Comparison of ENCODE assay signal across 23 mouse cellular contexts in genomic region chr2:140898408-140898985, GRCm38 (mm10).
DNase-seq lines count a peak whose midpoint lies in the region; ATAC-seq and TF ChIP-seq lines count a peak whose summit lies in the region.
"Had no signal": no experiment of that assay in that cellular context is flagged by ENCODE, and none has a peak within 500 bp of the region (broad histone marks: within the 10 kb centered on the region; RNA-seq: fewer than 3 reads in every experiment).

No protein-coding gene starts in this region.

- WGBS in embryonic facial prominence, embryonic 14.5 days: 64% methylated on average over 7 of the region's 7 CpGs
- WGBS in embryonic facial prominence, embryonic 10.5 days: 78% methylated on average over 7 of the region's 7 CpGs
- 54% methylated on average over 7 of the region's 7 CpGs for WGBS in hindbrain, postnatal 0 days
- 65% methylated on average over 7 of the region's 7 CpGs for WGBS in hindbrain, embryonic 16.5 days

- no peaks in the 10 kb centered on the region for H3K36me3 ChIP-seq in embryonic facial prominence, embryonic 14.5 days (ENCODE audit: control insufficient read depth, insufficient read depth, low read length)
- no peaks in the 10 kb centered on the region for H3K36me3 ChIP-seq in embryonic facial prominence, embryonic 10.5 days (replicated peaks)
- no peaks in the 10 kb centered on the region for H3K36me3 ChIP-seq in hindbrain, postnatal 0 days (ENCODE audit: insufficient read depth, low read length)
- no peaks in the 10 kb centered on the region for H3K36me3 ChIP-seq in hindbrain, embryonic 16.5 days (ENCODE audit: control insufficient read depth, insufficient read depth, low read length)
- H3K36me3 ChIP-seq: hindbrain, embryonic 10.5 days; hindbrain, embryonic 15.5 days; limb, embryonic 12.5 days; liver, embryonic 15.5 days had no signal

- ATAC-seq in embryonic facial prominence, embryonic 14.5 days (ENCODE audit: low read depth): 0 out of 2 replicates have a peak, but pooled peaks have one; percentile 18
- ATAC-seq in hindbrain, postnatal 0 days: 0 out of 2 replicates have a peak, but pooled peaks have one; percentile 21
- no peak for ATAC-seq in hindbrain, embryonic 16.5 days
- ATAC-seq in granulocyte monocyte progenitor cell, adult 5-6 weeks (replicated peaks; ENCODE audit: poor library complexity, severe bottlenecking): no peak
- ATAC-seq: CD4-positive, CD25-positive, alpha-beta regulatory T cell, adult 4 months had no signal

- TF ChIP-seq CTCF in hindbrain, postnatal 0 days (IDR thresholded peaks at IDR 0.05; ENCODE audit: low read depth): no peak
- TF ChIP-seq CTCF in brain, embryonic 14.5 days (IDR thresholded peaks at IDR 0.05; ENCODE audit: borderline replicate concordance, extremely low read depth, insufficient read depth, insufficient read length): no peak

- H3K4me3 ChIP-seq in embryonic facial prominence, embryonic 14.5 days (ENCODE audit: low read depth, low read length): no peak overlapping the region
- no peak overlapping the region for H3K4me3 ChIP-seq in embryonic facial prominence, embryonic 10.5 days
- H3K4me3 ChIP-seq in hindbrain, postnatal 0 days (ENCODE audit: low read length): no peak overlapping the region
- no peak overlapping the region for H3K4me3 ChIP-seq in hindbrain, embryonic 16.5 days (ENCODE audit: low read length)
- H3K4me3 ChIP-seq: gastrocnemius, adult 2 months; hindbrain, embryonic 10.5 days; hindbrain, embryonic 15.5 days; layer of hippocampus, adult 2 months; left cerebral cortex, adult 2 months; limb, embryonic 12.5 days; liver, embryonic 15.5 days had no signal

- H3K27me3 ChIP-seq in embryonic facial prominence, embryonic 14.5 days (replicated peaks; ENCODE audit: control insufficient read depth, insufficient read depth, low read length): no peaks in the 10 kb centered on the region
- no peaks in the 10 kb centered on the region for H3K27me3 ChIP-seq in embryonic facial prominence, embryonic 10.5 days (replicated peaks; ENCODE audit: low read depth, poor library complexity, severe bottlenecking)
- no peaks in the 10 kb centered on the region for H3K27me3 ChIP-seq in hindbrain, postnatal 0 days (ENCODE audit: insufficient read depth, low read length)
- H3K27me3 ChIP-seq in hindbrain, embryonic 16.5 days (replicated peaks; ENCODE audit: control insufficient read depth, insufficient read depth, low read length): no peaks in the 10 kb centered on the region
- H3K27me3 ChIP-seq: hindbrain, embryonic 15.5 days; limb, embryonic 12.5 days; liver, embryonic 15.5 days had no signal

- no peak overlapping the region for H3K27ac ChIP-seq in embryonic facial prominence, embryonic 14.5 days (replicated peaks; ENCODE audit: low read depth, low read length)
- H3K27ac ChIP-seq in embryonic facial prominence, embryonic 10.5 days (replicated peaks): no peak overlapping the region
- no peak overlapping the region for H3K27ac ChIP-seq in hindbrain, postnatal 0 days
- no peak overlapping the region for H3K27ac ChIP-seq in hindbrain, embryonic 16.5 days (ENCODE audit: low read depth, low read length)
- H3K27ac ChIP-seq: gastrocnemius, adult 2 months; hindbrain, embryonic 10.5 days; hindbrain, embryonic 15.5 days; layer of hippocampus, adult 2 months; left cerebral cortex, adult 2 months; limb, embryonic 12.5 days; liver, embryonic 15.5 days had no signal

- H3K4me2 ChIP-seq in embryonic facial prominence, embryonic 14.5 days (ENCODE audit: low read depth, low read length): no peak overlapping the region
- no peak overlapping the region for H3K4me2 ChIP-seq in hindbrain, postnatal 0 days (ENCODE audit: low read depth, low read length)
- H3K4me2 ChIP-seq in hindbrain, embryonic 16.5 days (ENCODE audit: low read length): no peak overlapping the region
- H3K4me2 ChIP-seq: hindbrain, embryonic 15.5 days; limb, embryonic 12.5 days; liver, embryonic 15.5 days; lung, embryonic 14.5 days had no signal

- no peaks in the 10 kb centered on the region for H3K4me1 ChIP-seq in embryonic facial prominence, embryonic 14.5 days (ENCODE audit: control insufficient read depth, insufficient read depth, low read length)
- no peaks in the 10 kb centered on the region for H3K4me1 ChIP-seq in embryonic facial prominence, embryonic 10.5 days
- H3K4me1 ChIP-seq in hindbrain, postnatal 0 days (ENCODE audit: insufficient read depth, low read length): no peaks in the 10 kb centered on the region
- no peaks in the 10 kb centered on the region for H3K4me1 ChIP-seq in hindbrain, embryonic 16.5 days (ENCODE audit: control insufficient read depth, insufficient read depth, low read depth, low read length)
- H3K4me1 ChIP-seq: hindbrain, embryonic 10.5 days; hindbrain, embryonic 15.5 days; limb, embryonic 12.5 days; liver, embryonic 15.5 days had no signal

- DNase-seq in embryonic facial prominence, embryonic 14.5 days (ENCODE audit: low spot score): no peak
- DNase-seq in embryonic facial prominence, embryonic 10.5 days (ENCODE audit: low spot score): no peak
- DNase-seq in hindbrain, postnatal 0 days (ENCODE audit: low spot score): peak; percentile 22
- DNase-seq in brain, embryonic 14.5 days (ENCODE audit: low read depth): peak; percentile 80
- DNase-seq in cerebellum, adult 9-11 months: peak; percentile 45
- no peak for DNase-seq in heart, adult 18-20 months
- DNase-seq: adrenal gland, postnatal 14 days; gastrocnemius, adult 2 months; heart, postnatal 14 days; kidney, adult 11 months; kidney, postnatal 36 days; lung, postnatal 14 days; right cerebral cortex, postnatal 14 days had no signal

- H3K9ac ChIP-seq in embryonic facial prominence, embryonic 14.5 days (ENCODE audit: low read depth, low read length): no peak overlapping the region
- H3K9ac ChIP-seq in hindbrain, postnatal 0 days (replicated peaks; ENCODE audit: low read length): no peak overlapping the region
- no peak overlapping the region for H3K9ac ChIP-seq in hindbrain, embryonic 16.5 days (ENCODE audit: low read depth, low read length)
- H3K9ac ChIP-seq: hindbrain, embryonic 15.5 days; limb, embryonic 12.5 days; liver, embryonic 15.5 days; lung, embryonic 14.5 days had no signal

- no peaks in the 10 kb centered on the region for H3K9me3 ChIP-seq in embryonic facial prominence, embryonic 14.5 days (ENCODE audit: control insufficient read depth, low read length)
- H3K9me3 ChIP-seq in embryonic facial prominence, embryonic 10.5 days: no peaks in the 10 kb centered on the region
- H3K9me3 ChIP-seq in hindbrain, postnatal 0 days (ENCODE audit: low read length): no peaks in the 10 kb centered on the region
- H3K9me3 ChIP-seq in hindbrain, embryonic 16.5 days (ENCODE audit: control insufficient read depth, low read length): no peaks in the 10 kb centered on the region
- H3K9me3 ChIP-seq: hindbrain, embryonic 10.5 days; hindbrain, embryonic 15.5 days; limb, embryonic 12.5 days; liver, embryonic 15.5 days had no signal

- TF ChIP-seq POLR2A in brain, embryonic 14.5 days (IDR thresholded peaks at IDR 0.05; ENCODE audit: borderline replicate concordance, extremely low read depth, insufficient read depth, insufficient read length, poor library complexity, severe bottlenecking): no peak

Comparison
In these comparisons a context has a peak if more than half of its experiments do, and no peak if none do; other contexts are left out.
1. ATAC-seq: peak in embryonic facial prominence, embryonic 14.5 days (single experiment) and hindbrain, postnatal 0 days (single experiment); none in hindbrain, embryonic 16.5 days (single experiment) and granulocyte monocyte progenitor cell, adult 5-6 weeks (single experiment).
2. DNase-seq: peak in hindbrain, postnatal 0 days (single experiment), brain, embryonic 14.5 days (single experiment) and cerebellum, adult 9-11 months (single experiment); none in embryonic facial prominence, embryonic 14.5 days (single experiment), embryonic facial prominence, embryonic 10.5 days (single experiment) and heart, adult 18-20 months (0 of 2).